Mouse (Mus musculus) adrenal gland, postnatal 10 days (tissue): Measurements from ENCODE around the gene Tdrd5. TPM values are rescaled to one million over a fixed set of nuclear protein-coding genes. Genes with fewer than 3 reads are reported as not detected.
"Not testable (repeated sequence)": the region's sequence is repeated elsewhere in the genome, so short reads cannot be mapped to it uniquely, and the experiment has no call there.

ENCODE experiments used
- DNase-seq: peaks from one replicate; pipeline ENCODE4 v3.0.0; 2021; ENCODE audit warnings: mixed read lengths
- total RNA-seq, 2 experiments: library from RNA; stranded (reverse); gene quantifications; 2 replicates each; pipeline ENCODE4 v1.2.3; 2021

The Tdrd5 gene
- total RNA-seq, 2 experiments from 2014 or later, result 0.21 TPM; not detected in 1

GRCm38 (mm10) chr1:156254866-156255265 lies 48.6 kb downstream of the Tdrd5 start:
- no peak for DNase-seq

GRCm38 (mm10) chr1:156251096-156251495 lies 52.4 kb downstream of the Tdrd5 start:
- DNase-seq, result not testable (repeated sequence)

- DNase-seq, result no peak
Observed at GRCm38 (mm10) chr1:156247893-156248292, 55.6 kb downstream of the Tdrd5 start.

DNA sequence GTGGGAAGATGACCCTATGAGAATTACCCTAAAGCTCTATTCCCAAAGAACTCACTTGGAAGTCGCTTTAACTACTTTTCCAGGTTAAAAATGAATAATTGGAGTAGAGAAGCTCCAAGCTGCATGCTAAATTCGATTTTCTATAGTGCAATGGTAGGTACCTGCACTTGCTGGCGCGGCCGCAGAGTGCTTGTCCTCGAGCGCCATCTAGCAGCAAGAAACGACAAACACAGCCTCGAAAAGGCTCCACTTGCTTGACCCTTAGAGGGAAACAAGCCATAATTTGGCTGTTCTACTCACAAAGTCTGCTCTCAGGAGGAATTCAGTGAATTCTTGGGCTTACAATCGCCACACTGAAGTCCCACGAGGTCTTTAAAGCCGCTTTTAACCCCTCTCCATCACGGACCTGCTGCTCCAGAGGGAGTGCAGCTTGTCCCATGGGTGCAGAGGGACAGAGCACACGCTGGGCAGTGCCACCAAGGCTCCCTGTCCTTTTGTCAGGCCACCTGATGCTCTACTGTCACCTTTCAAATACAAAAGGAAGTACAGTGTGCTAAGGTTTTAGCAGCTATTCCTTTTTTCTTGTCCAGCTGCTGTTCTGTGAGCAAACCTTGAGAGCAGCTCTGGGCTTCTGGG lies 61.6 kb downstream of the Tdrd5 start:
- peak; percentile 75 for DNase-seq

- DNase-seq, result peak; percentile 48
Observed at GRCm38 (mm10) chr1:156241035-156241434, 62.4 kb downstream of the Tdrd5 start.

DNA sequence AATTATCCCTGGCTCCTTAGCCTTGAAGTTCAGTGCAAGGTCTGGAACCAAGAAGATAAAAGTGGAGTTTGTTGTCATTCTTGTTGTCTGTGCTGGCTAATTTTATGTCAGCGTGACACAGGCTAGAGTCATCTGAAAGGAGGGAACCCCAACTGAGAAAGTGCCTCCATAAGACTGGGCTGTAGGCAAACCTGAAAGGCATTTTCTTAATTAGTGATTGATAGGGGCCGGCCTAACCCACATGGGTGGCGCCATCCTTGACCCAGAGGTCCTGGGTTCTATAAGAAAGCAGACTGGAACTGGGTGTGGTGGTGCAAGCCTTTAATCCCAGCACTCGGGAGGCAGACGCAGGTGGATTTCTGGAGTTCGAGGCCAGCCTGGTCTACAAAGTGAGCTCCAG lies 72.3 kb downstream of the Tdrd5 start:
- no peak for DNase-seq

DNA sequence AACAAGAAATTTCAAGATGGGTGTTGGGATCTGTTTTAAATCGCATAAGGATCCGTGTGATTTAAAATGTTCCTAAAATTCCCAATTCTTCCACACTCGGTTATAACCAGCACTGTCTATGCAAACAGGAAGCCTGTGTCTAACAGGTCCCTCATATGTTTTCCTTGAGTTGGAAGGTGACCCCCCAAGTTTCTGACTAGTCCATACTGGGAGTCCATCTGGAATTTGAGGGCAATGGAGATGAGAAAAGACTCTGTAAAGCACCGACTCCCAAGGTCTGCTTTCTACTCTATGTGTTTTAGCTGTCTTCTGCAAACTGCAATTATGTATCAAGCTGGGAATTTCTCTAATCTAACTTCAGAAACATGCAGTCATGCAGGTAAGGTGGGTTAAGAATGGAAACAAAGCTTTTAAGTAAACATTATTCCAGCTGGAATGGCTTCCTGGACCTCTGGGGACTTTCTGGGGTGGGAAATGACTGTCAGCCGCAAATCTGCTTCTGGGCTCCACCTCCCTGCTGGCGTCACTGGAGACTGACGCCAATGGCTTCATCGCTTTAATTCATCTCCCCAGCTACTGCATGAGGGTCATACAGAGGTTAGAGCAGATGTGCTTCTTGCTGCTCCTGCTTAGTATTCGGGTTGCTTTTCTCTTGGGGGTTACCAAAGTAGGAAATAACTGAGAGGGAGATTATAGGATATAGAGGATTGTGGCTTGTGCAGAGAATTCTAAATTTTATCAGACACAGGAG lies 73.0 kb downstream of the Tdrd5 start:
- DNase-seq, result peak; percentile 44

- peak; percentile 74 for DNase-seq
Observed at GRCm38 (mm10) chr1:156229448-156229847, 74.0 kb downstream of the Tdrd5 start.

DNA sequence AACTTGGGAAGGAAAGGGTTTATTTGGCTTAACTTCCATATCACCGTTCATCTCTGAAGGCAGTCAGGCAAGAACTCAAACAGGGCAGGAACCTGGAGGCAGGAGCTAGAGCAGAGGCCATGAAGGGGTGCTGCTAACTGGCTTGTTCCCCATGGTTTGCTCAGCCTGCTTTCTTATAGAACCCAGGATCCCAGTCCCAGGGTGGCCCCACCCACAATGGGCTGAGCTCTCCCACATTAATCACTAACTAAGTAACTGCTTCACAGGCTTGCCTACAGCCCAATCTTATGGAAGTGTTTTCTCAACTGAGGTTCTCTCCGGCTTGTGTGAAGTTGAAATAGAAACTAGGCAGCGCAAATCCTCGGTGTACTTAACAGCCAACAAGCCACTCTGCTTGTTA lies 74.7 kb downstream of the Tdrd5 start:
- no peak for DNase-seq

- no peak for DNase-seq
Observed at GRCm38 (mm10) chr1:156226903-156227302, 76.6 kb downstream of the Tdrd5 start.

DNA sequence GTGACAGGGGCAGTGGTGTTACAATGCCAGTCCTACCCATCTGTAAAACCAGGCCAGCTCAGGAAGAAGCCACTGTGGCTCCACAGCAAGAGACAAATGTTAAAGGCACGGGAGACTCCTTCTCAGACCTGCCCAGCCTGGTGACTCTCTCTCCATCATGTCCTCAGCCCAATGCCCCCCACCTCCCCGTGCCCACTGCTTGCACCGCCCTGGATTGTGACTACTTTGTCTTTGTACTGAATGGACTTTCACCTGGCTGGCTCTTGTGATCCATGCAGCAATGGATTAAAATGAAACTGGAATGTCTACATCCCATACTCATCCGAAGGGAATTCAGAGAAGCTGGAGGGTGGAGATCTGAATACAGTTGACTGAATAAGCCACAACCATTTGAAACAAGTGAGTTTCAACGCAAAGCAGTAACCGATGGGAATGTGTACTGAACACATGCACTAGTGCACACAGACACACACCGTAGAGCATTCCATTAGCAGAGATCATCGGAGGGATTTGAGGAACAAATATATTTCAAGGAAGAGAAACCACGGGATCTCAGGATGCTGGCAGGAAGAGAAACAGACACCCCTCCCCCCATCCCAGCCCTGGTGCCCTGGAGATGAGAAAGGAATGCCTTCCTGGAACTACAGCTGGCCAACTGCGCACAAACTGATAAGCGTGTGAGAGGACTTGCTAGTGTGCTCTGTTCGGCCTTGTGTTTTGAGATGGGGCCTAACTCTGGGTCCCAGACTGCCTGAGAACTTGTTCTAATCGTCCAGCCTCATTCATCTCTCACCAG lies 81.1 kb downstream of the Tdrd5 start:
- no peak for DNase-seq

DNA sequence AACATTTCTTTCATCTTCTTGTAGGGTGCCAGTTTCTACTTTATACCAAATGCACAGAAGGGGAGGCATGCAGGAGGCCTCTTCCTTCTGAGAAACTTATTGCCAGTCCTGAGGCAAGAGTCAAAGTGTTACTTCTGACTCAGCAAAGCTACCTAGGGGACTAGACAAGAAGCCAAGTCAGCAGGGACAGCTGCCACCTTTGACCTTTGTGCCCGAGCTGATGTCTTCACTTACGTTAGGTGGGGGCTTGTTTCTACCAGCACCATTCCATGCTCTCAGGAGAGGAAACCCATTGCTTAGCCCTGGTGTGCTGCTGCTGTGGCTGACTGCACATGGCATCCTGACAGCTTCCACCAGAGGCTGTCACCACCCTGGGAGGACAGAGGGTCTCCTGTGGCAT lies 82.1 kb downstream of the Tdrd5 start:
- no peak for DNase-seq

GRCm38 (mm10) chr1:156218573-156218972 lies 84.9 kb downstream of the Tdrd5 start:
- DNase-seq, result peak; percentile 36

DNA sequence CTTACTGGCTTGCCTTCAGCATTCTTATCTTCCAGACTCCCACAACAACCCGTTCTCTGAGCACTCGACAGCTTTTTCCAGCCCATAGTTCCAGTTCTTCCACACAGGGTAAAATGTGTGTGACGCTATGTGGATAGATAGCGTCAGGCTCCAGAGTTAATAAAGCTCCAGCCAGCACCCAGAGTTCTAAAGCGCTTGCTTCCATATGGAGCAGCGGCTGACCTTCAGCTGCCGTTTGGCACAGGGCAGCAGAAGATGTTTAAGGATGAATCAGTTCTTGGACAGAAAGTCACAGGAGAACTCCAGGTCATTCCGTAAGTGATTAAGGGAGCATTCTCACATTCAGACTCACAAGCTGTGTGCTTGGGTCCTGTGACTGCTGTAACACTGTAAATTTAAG lies 85.5 kb downstream of the Tdrd5 start:
- peak; percentile 31 for DNase-seq

DNA sequence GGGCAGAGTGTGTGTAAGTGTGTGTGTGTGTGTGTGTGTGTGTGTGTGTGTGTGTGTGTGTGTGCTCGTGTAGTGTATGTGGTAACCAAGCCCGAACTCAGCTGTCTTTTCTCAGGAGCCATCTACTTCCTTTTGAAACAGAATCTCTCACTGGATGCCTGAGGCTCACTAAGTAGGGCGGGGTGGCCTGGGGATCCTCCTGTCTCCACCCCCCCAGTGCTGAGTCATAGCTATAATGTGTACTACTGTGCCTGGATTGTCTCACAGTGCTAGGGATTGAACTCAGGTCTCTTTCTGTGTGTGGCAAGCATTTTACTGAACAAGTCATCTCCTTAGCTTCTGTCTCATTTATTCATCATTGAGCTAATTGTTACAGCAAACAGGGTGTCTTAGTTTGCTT lies 86.1 kb downstream of the Tdrd5 start:
- DNase-seq, result peak; percentile 61

- DNase-seq, result no peak
Observed at GRCm38 (mm10) chr1:156216249-156216648, 87.2 kb downstream of the Tdrd5 start.

- no peak for DNase-seq
Observed at GRCm38 (mm10) chr1:156214651-156215050, 88.8 kb downstream of the Tdrd5 start.

DNA sequence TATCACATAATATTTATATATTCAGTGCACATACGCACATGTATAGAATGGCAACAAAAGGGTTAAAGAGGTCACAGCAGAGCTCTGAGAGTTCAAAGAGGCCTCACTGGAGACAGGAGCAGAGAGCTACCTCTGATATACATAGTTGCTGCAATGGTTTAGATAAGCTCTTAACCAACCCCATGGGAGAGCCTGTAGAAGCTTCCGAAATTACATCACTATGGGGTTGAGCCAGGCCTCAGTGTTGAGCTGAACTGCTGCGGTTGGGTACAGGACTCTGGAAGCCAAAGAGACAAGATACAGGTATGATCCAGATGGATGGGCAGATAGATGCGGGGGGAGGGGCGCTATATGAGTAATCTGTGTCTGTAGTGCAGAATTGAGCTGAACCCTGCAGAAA lies 90.5 kb downstream of the Tdrd5 start:
- no peak for DNase-seq

- no peak for DNase-seq
Observed at GRCm38 (mm10) chr1:156211809-156212317, 91.6 kb downstream of the Tdrd5 start.
